In genomic region chr6:37705733-37706145, GRCm38 (mm10) we compare ENCODE assay signal across 15 mouse cellular contexts.
DNase-seq lines count a peak whose midpoint lies in the region; ATAC-seq lines count a peak whose summit lies in the region.
"Had no signal": no experiment of that assay in that cellular context is flagged by ENCODE, and none has a peak within 500 bp of the region (broad histone marks: within the 10 kb centered on the region; RNA-seq: fewer than 3 reads in every experiment).

No protein-coding gene starts in this region.

- no peaks in the 10 kb centered on the region for H3K27me3 ChIP-seq in kidney, embryonic 14.5 days (ENCODE audit: control insufficient read depth, insufficient read depth, low read length)
- H3K27me3 ChIP-seq in forebrain, embryonic 14.5 days (replicated peaks; ENCODE audit: control insufficient read depth, insufficient read depth, low read length) = no peaks in the 10 kb centered on the region
- H3K27me3 ChIP-seq: embryonic facial prominence, embryonic 13.5 days; heart, embryonic 15.5 days had no signal

- no peak overlapping the region for H3K4me2 ChIP-seq in kidney, embryonic 14.5 days (replicated peaks; ENCODE audit: low read depth, low read length)
- no peak overlapping the region for H3K4me2 ChIP-seq in forebrain, embryonic 14.5 days (ENCODE audit: low read length)
- H3K4me2 ChIP-seq: embryonic facial prominence, embryonic 13.5 days; heart, embryonic 15.5 days had no signal

- 71% methylated on average over 1 of the region's 1 CpGs for WGBS in kidney, embryonic 14.5 days
- 80% methylated on average over 1 of the region's 1 CpGs for WGBS in forebrain, embryonic 14.5 days

- no peak for ATAC-seq in kidney, embryonic 14.5 days (ENCODE audit: low FRiP score, low TSS enrichment)
- ATAC-seq in forebrain, embryonic 14.5 days = no peak
- ATAC-seq: forebrain, postnatal 0 days had no signal

- DNase-seq in kidney, adult 9 months = peak; percentile 41
- peak; percentile 28 for DNase-seq in 416B (ENCODE audit: low read depth)
- peak; percentile 58 for DNase-seq in CD4-positive, CD25-positive, alpha-beta regulatory T cell, adult 2 months (ENCODE audit: low read depth, low spot score)
- DNase-seq in lung, postnatal 25 days (ENCODE audit: low spot score) = peak; percentile 50
- DNase-seq in thymus, postnatal 36 days = no peak
- no peak for DNase-seq in right cerebral cortex, postnatal 4 days
- no peak for DNase-seq in forebrain, embryonic 14.5 days (ENCODE audit: low spot score)
- DNase-seq: adrenal gland, postnatal 25 days; cerebellum, adult 18-20 months; forebrain, postnatal 0 days; layer of hippocampus, adult 9-11 months had no signal

- no peaks in the 10 kb centered on the region for H3K4me1 ChIP-seq in kidney, embryonic 14.5 days (ENCODE audit: control insufficient read depth, insufficient read depth, low read length)
- H3K4me1 ChIP-seq in forebrain, embryonic 14.5 days (ENCODE audit: control insufficient read depth, insufficient read depth, low read length) = no peaks in the 10 kb centered on the region
- H3K4me1 ChIP-seq: embryonic facial prominence, embryonic 13.5 days; heart, embryonic 15.5 days had no signal

- no peak overlapping the region for H3K4me3 ChIP-seq in kidney, embryonic 14.5 days (ENCODE audit: low read length)
- H3K4me3 ChIP-seq in forebrain, embryonic 14.5 days (ENCODE audit: low read depth, low read length) = no peak overlapping the region
- H3K4me3 ChIP-seq: embryonic facial prominence, embryonic 13.5 days; heart, embryonic 15.5 days had no signal

- no peaks in the 10 kb centered on the region for H3K36me3 ChIP-seq in kidney, embryonic 14.5 days (ENCODE audit: control insufficient read depth, insufficient read depth, low read length)
- H3K36me3 ChIP-seq in forebrain, embryonic 14.5 days (ENCODE audit: control insufficient read depth, insufficient read depth, low read length) = no peaks in the 10 kb centered on the region
- H3K36me3 ChIP-seq: embryonic facial prominence, embryonic 13.5 days; heart, embryonic 15.5 days had no signal

- peaks cover 8% of the 10 kb centered on the region; the same call in 1 of the 2 replicates for H3K9me3 ChIP-seq in kidney, embryonic 14.5 days (ENCODE audit: control insufficient read depth, low read length)
- H3K9me3 ChIP-seq in forebrain, embryonic 14.5 days (replicated peaks; ENCODE audit: control insufficient read depth, low read length) = peaks cover 6% of the 10 kb centered on the region; the same call in 1 of the 2 replicates
- H3K9me3 ChIP-seq: heart, embryonic 15.5 days had no signal

- H3K27ac ChIP-seq in kidney, embryonic 14.5 days (ENCODE audit: low read depth, low read length) = no peak overlapping the region
- H3K27ac ChIP-seq in forebrain, embryonic 14.5 days (ENCODE audit: low read depth, low read length) = no peak overlapping the region
- H3K27ac ChIP-seq: embryonic facial prominence, embryonic 13.5 days; heart, embryonic 15.5 days; macrophage had no signal

- H3K9ac ChIP-seq in kidney, embryonic 14.5 days (ENCODE audit: low read depth, low read length) = no peak overlapping the region
- no peak overlapping the region for H3K9ac ChIP-seq in forebrain, embryonic 14.5 days (ENCODE audit: low read length)
- H3K9ac ChIP-seq: embryonic facial prominence, embryonic 13.5 days; forebrain, postnatal 0 days; heart, embryonic 15.5 days had no signal

Comparison
In these comparisons a context has a peak if more than half of its experiments do, and no peak if none do; other contexts are left out.
1. DNase-seq: peak in kidney, adult 9 months (single experiment), 416B (single experiment), CD4-positive, CD25-positive, alpha-beta regulatory T cell, adult 2 months (single experiment) and lung, postnatal 25 days (single experiment); none in thymus, postnatal 36 days (0 of 2), right cerebral cortex, postnatal 4 days (single experiment) and forebrain, embryonic 14.5 days (single experiment).